Mouse (Mus musculus) limb, embryonic 14.5 days (tissue): ENCODE measurements around the gene Ankib1. TPM values are rescaled to one million over a fixed set of nuclear protein-coding genes. Genes with fewer than 3 reads are reported as not detected.
A peak's percentile ranks its signal among the peaks of the same experiment; 100 is the strongest.
"Not testable (repeated sequence)": the region's sequence is repeated elsewhere in the genome, so short reads cannot be mapped to it uniquely, and the experiment has no call there.

Experiments
- ATAC-seq: fragments of 200-750 bp; cut with Nextera tagmentation; 2 replicates; pipeline ENCODE4 v1.8.0; 2017; ENCODE audit warnings: low read depth, moderate number of reproducible peaks, moderate TSS enrichment; ENCODE audit not compliant: low FRiP score
- DNase-seq: peaks from one replicate; pipeline ENCODE4 v3.0.0-alpha.2; 2015; ENCODE audit warnings: low spot score
- H3K27ac ChIP-seq: fragments of 300-500 bp; sonication (generic); replicated peaks from 2 replicates; pipeline ENCODE4 v1.5.1; 2014; ENCODE audit warnings: low read depth, mild to moderate bottlenecking, low read length, moderate library complexity, mixed read lengths
- H3K27me3 ChIP-seq: fragments of 300-500 bp; sonication (generic); 2 replicates; pipeline ENCODE4 v1.6.1; 2014; ENCODE audit warnings: low read length, mixed read lengths; ENCODE audit not compliant: control insufficient read depth, insufficient read depth
- H3K36me3 ChIP-seq: fragments of 300-500 bp; sonication (generic); 2 replicates; pipeline ENCODE4 v1.6.1; 2014; ENCODE audit warnings: mild to moderate bottlenecking, low read length, moderate library complexity, mixed read lengths; ENCODE audit not compliant: control insufficient read depth, insufficient read depth
- H3K4me1 ChIP-seq: fragments of 300-500 bp; sonication (generic); 2 replicates; pipeline ENCODE4 v1.6.1; 2014; ENCODE audit warnings: antibody characterized with exemption, low read length, mixed read lengths; ENCODE audit not compliant: control insufficient read depth, insufficient read depth
- H3K4me2 ChIP-seq: fragments of 300-500 bp; sonication (generic); replicated peaks from 2 replicates; pipeline ENCODE4 v1.6.1; 2014; ENCODE audit warnings: low read depth, mild to moderate bottlenecking, low read length, moderate library complexity; ENCODE audit not compliant: severe bottlenecking
- H3K4me3 ChIP-seq: fragments of 300-500 bp; sonication (generic); replicated peaks from 2 replicates; pipeline ENCODE4 v1.5.1; 2014; ENCODE audit warnings: low read length
- H3K9ac ChIP-seq: fragments of 300-500 bp; sonication (generic); 2 replicates; pipeline ENCODE4 v1.6.1; 2014; ENCODE audit warnings: mild to moderate bottlenecking, low read depth, low read length, moderate library complexity; ENCODE audit not compliant: severe bottlenecking
- H3K9me3 ChIP-seq: fragments of 300-500 bp; sonication (generic); 2 replicates; pipeline ENCODE4 v1.6.1; 2016; ENCODE audit warnings: low read length; ENCODE audit not compliant: control insufficient read depth
- POLR2A ChIP-seq: fragments of 200-500 bp; IDR thresholded peaks from 2 replicates; pipeline ENCODE4 v1.8.0; 2012; ENCODE audit warnings: inconsistent platforms, mild to moderate bottlenecking, moderate library complexity, borderline replicate concordance; ENCODE audit not compliant: insufficient read depth, insufficient read length; ENCODE audit errors: extremely low read depth
- WGBS: fragments of 180-500 bp; shearing (Covaris S2); extraction: QIAGEN DNeasy Blood & Tissue Kit; methylation state at CpG from one replicate; pipeline ENCODE4 v1.1.7; 2014; 5-methylcytosine and 5-hydroxymethylcytosine counted together
- polyA plus RNA-seq, 2 experiments: library from polyadenylated mRNA; depleted of rRNA in 1 of 2; stranded (reverse) in 1 of 2; unstranded in 1 of 2; fragments of >200 nt; fragmentation: Nextera tagmentation in 1 of 2; extraction: Ambion mirVana in 1 of 2; gene quantifications; 2 replicates each; pipeline versions ENCODE4 v1.2.1 to v1.2.3; 2012 to 2014

Gene Ankib1
- polyA plus RNA-seq, 2 experiments, result 11.6 to 14.4 TPM

- no peak for TF ChIP-seq POLR2A
- no peak for ATAC-seq
- peak overlapping the region; percentile 21; the same call in 1 of the 2 replicates for H3K9ac ChIP-seq
Measured at GRCm38 (mm10) chr5:3666585-3666984, 136.1 kb downstream of the Ankib1 start.

GRCm38 (mm10) chr5:3665225-3665624 is 137.5 kb downstream of the Ankib1 start:
- no peak overlapping the region for H3K4me3 ChIP-seq
- H3K4me1 ChIP-seq, result peaks cover 12% of the 10 kb centered on the region
- TF ChIP-seq POLR2A, result no peak
- no peak overlapping the region for H3K4me2 ChIP-seq
- no peaks in the 10 kb centered on the region for H3K27me3 ChIP-seq
- ATAC-seq (no peak), DNase-seq (no peak)
- H3K9ac ChIP-seq, result no peak overlapping the region
- H3K27ac ChIP-seq, result no peak overlapping the region
- WGBS, result 90% methylated on average over 2 of the region's 2 CpGs
- no peaks in the 10 kb centered on the region for H3K9me3 ChIP-seq
- no peaks in the 10 kb centered on the region for H3K36me3 ChIP-seq

More at GRCm38 (mm10) chr5:3666585-3666984, 136.1 kb downstream of the Ankib1 start:
- peaks cover 12% of the 10 kb centered on the region for H3K4me1 ChIP-seq
- WGBS, result 57% methylated on average over 12 of the region's 12 CpGs
- no peaks in the 10 kb centered on the region for H3K36me3 ChIP-seq
- H3K27ac ChIP-seq, result no peak overlapping the region; the same call in 1 of the 2 replicates
- no peak for DNase-seq
- H3K4me3 ChIP-seq, result no peak overlapping the region
- no peaks in the 10 kb centered on the region for H3K9me3 ChIP-seq
- H3K27me3 ChIP-seq, result no peaks in the 10 kb centered on the region
- H3K4me2 ChIP-seq, result no peak overlapping the region

- H3K27ac ChIP-seq, result no peak within 1 kb of the TSS
- H3K9me3 ChIP-seq, result no peaks in the 10 kb centered on the region
- H3K36me3 ChIP-seq, result no peaks in the 10 kb centered on the region
- no peak for TF ChIP-seq POLR2A
- H3K9ac ChIP-seq, result no peak within 1 kb of the TSS
- H3K27me3 ChIP-seq, result no peaks in the 10 kb centered on the region
- H3K4me2 ChIP-seq, result no peak within 1 kb of the TSS
- DNase-seq, result no peak
- H3K4me1 ChIP-seq, result no peaks in the 10 kb centered on the region
- 77% methylated on average over 5 of the region's 5 CpGs for WGBS
- ATAC-seq, result no peak
- no peak within 1 kb of the TSS for H3K4me3 ChIP-seq
Measured at GRCm38 (mm10) chr5:3657085-3657484, 145.6 kb downstream of the Ankib1 start, which contains the start of gene Gatad1. TSS of gene Gatad1 (minus strand) at chr5:3657185.

GRCm38 (mm10) chr5:3653801-3654200 is 148.9 kb downstream of the Ankib1 start:
- no peaks in the 10 kb centered on the region for H3K36me3 ChIP-seq
- H3K4me1 ChIP-seq, result no peaks in the 10 kb centered on the region
- 87% methylated on average over 4 of the region's 4 CpGs for WGBS
- no peak overlapping the region for H3K4me3 ChIP-seq
- no peaks in the 10 kb centered on the region for H3K9me3 ChIP-seq
- TF ChIP-seq POLR2A, result no peak
- H3K27ac ChIP-seq, result no peak overlapping the region
- ATAC-seq (no peak), DNase-seq (no peak)
- H3K4me2 ChIP-seq, result no peak overlapping the region
- no peak overlapping the region for H3K9ac ChIP-seq
- H3K27me3 ChIP-seq, result no peaks in the 10 kb centered on the region

GRCm38 (mm10) chr5:3652903-3653575 is 149.7 kb downstream of the Ankib1 start:
- H3K27me3 ChIP-seq, DNase-seq, H3K4me1 ChIP-seq, H3K4me2 ChIP-seq, ATAC-seq, H3K36me3 ChIP-seq, H3K27ac ChIP-seq, H3K9me3 ChIP-seq, H3K4me3 ChIP-seq, H3K9ac ChIP-seq: not testable (repeated sequence)
- 92% methylated on average over 14 of the region's 25 CpGs for WGBS
